Mouse (Mus musculus) forebrain, embryonic 14.5 days (tissue): Measurements from ENCODE around the gene Tesmin. TPM values are rescaled to one million over a fixed set of nuclear protein-coding genes. Genes with fewer than 3 reads are reported as not detected.

Experiments used
- ATAC-seq: fragments of 200-750 bp; cut with Nextera tagmentation; 2 replicates; pipeline ENCODE4 v1.8.0; 2017; ENCODE audit warnings: mild to moderate bottlenecking, moderate library complexity
- DNase-seq: peaks from one replicate; pipeline ENCODE4 v3.0.0-alpha.2; 2015; ENCODE audit warnings: low spot score
- H3K27ac ChIP-seq: fragments of 300-500 bp; sonication (generic); 2 replicates; pipeline ENCODE4 v1.5.1; 2014; ENCODE audit warnings: low read depth, mild to moderate bottlenecking, control low read depth, low read length, moderate library complexity
- H3K27me3 ChIP-seq: fragments of 300-500 bp; sonication (generic); replicated peaks from 2 replicates; pipeline ENCODE4 v1.6.1; 2014; ENCODE audit warnings: low read length, control low read depth, mixed read lengths; ENCODE audit not compliant: control insufficient read depth, insufficient read depth
- H3K36me3 ChIP-seq: fragments of 300-500 bp; sonication (generic); 2 replicates; pipeline ENCODE4 v1.6.1; 2014; ENCODE audit warnings: low read length, control low read depth; ENCODE audit not compliant: control insufficient read depth, insufficient read depth
- H3K4me1 ChIP-seq: fragments of 300-500 bp; sonication (generic); 2 replicates; pipeline ENCODE4 v1.6.1; 2014; ENCODE audit warnings: antibody characterized with exemption, low read length, control low read depth; ENCODE audit not compliant: control insufficient read depth, insufficient read depth
- H3K4me2 ChIP-seq: fragments of 300-500 bp; sonication (generic); 2 replicates; pipeline ENCODE4 v1.6.1; 2014; ENCODE audit warnings: mild to moderate bottlenecking, control low read depth, low read length
- H3K4me3 ChIP-seq: fragments of 300-500 bp; sonication (generic); 2 replicates; pipeline ENCODE4 v1.5.1; 2014; ENCODE audit warnings: low read depth, low read length, control low read depth
- H3K9ac ChIP-seq: fragments of 300-500 bp; sonication (generic); 2 replicates; pipeline ENCODE4 v1.6.1; 2014; ENCODE audit warnings: mild to moderate bottlenecking, low read length, control low read depth, moderate library complexity
- H3K9me3 ChIP-seq: fragments of 300-500 bp; sonication (generic); replicated peaks from 2 replicates; pipeline ENCODE4 v1.6.1; 2016; ENCODE audit warnings: low read length, control low read depth, mixed read lengths; ENCODE audit not compliant: control insufficient read depth
- WGBS: fragments of 180-500 bp; shearing (Covaris S2); extraction: QIAGEN DNeasy Blood & Tissue Kit; methylation state at CpG from one replicate; pipeline ENCODE4 v1.1.7; 2014; 5-methylcytosine and 5-hydroxymethylcytosine counted together
- polyA plus RNA-seq: library from polyadenylated mRNA; unstranded; fragments of >200 nt; fragmentation: Nextera tagmentation; extraction: Ambion mirVana; gene quantifications from 2 replicates; pipeline ENCODE4 v1.2.1, GENCODE M21; 2014

Tesmin gene
- polyA plus RNA-seq, 1 experiment from 2014 or later: 0.42 TPM

DNA sequence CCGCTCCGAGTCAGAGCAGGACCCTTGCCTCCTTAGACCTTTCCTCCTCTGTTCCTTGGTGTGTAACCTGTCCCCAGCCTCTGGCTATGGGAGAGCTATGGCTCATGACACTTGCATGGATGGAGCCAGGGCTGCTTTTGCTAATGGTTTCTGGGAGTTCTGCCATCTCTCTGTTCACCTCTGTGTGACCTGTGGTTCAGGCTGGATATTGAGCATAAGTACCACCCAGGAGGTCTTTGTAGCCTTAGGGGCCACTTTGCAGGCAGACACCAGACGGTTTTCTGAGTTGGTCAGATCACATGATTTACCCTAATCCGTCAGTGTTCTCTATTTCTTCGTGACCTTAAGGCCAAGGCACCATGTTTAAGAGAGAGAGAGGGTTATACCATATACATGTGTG is 32.1 kb upstream of the Tesmin start:
- H3K36me3 ChIP-seq: no peaks in the 10 kb centered on the region
- H3K4me2 ChIP-seq: no peak overlapping the region
- no peaks in the 10 kb centered on the region for H3K4me1 ChIP-seq
- no peak overlapping the region for H3K27ac ChIP-seq
- H3K4me3 ChIP-seq: no peak overlapping the region
- no peaks in the 10 kb centered on the region for H3K27me3 ChIP-seq
- no peak overlapping the region for H3K9ac ChIP-seq
- ATAC-seq (no peak), DNase-seq (no peak)
- H3K9me3 ChIP-seq: no peaks in the 10 kb centered on the region
- WGBS: 73% methylated on average over 5 of the region's 5 CpGs

DNA sequence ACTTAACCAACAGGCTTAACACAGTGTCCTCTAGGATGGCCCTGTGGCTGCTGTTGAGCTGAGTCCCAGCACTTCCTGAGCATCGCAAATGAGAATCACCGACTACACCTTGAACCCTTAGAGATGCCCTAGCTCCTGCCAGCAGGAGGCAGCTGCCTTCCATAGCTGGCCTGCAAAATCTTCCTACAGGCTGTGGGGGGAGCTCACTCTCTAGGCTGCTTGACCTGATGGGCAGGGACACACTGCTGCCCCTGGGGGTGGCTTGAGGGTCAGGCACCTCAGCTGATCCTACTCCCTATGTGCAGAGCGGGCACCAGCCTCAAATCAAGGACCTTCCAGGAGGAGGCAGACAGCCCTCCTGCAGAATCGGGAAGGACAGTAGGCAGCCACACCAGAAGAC is 31.0 kb upstream of the Tesmin start:
- H3K4me2 ChIP-seq: no peak overlapping the region
- 79% methylated on average over 4 of the region's 4 CpGs for WGBS
- no peaks in the 10 kb centered on the region for H3K4me1 ChIP-seq

DNA sequence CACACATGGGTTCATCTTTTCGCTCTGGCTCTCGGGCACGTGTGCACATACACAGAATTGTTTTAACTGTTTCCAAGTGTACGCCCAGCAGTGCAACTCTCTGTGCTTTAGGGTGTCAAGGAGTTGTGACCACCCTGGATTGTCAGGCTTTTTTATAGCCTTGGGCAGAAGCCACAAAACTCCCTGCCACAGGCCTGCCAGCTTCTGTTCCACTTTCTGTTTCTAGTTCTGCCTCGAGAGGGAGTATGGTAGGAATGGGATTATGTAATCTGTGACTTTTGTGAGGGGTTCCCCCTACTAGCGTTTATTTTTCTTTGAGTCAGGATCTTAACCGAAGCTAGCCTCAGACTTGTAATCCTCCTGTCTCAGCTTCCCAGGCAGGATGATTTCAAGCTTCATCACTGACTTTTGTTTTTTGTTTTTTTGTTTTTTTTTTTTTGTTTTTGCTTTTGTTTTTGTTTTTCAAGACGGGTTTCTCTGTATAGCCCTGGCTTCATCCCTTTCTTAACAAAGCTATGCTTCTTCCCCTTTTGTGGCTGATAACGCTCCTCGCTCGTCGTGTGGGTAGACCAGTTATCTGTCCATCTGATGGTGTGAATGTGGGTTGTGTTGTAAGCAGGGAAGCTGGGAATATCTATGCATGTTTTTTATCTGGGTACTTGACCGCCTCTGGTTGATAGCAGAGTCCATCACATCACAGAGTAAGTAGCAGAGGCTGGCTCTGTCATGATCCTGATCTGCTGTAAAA is 28.6 kb upstream of the Tesmin start:
- H3K9me3 ChIP-seq: no peaks in the 10 kb centered on the region
- DNase-seq (no peak), ATAC-seq (no peak)
- H3K27ac ChIP-seq: no peak overlapping the region
- no peak overlapping the region for H3K9ac ChIP-seq
- no peaks in the 10 kb centered on the region for H3K4me1 ChIP-seq
- 86% methylated on average over 13 of the region's 13 CpGs for WGBS
- H3K27me3 ChIP-seq: no peaks in the 10 kb centered on the region
- H3K4me2 ChIP-seq: no peak overlapping the region
- H3K4me3 ChIP-seq: no peak overlapping the region
- no peaks in the 10 kb centered on the region for H3K36me3 ChIP-seq

More for the DNA sequence above, 31.0 kb upstream of the Tesmin start:
- ATAC-seq: no peak
- Histone ChIP-seq H3K36me3 (no peaks in the 10 kb centered on the region), H3K9ac (no peak overlapping the region), H3K4me3 (no peak overlapping the region), H3K9me3 (no peaks in the 10 kb centered on the region), H3K27ac (no peak overlapping the region), H3K27me3 (no peaks in the 10 kb centered on the region)
- DNase-seq: no peak

DNA sequence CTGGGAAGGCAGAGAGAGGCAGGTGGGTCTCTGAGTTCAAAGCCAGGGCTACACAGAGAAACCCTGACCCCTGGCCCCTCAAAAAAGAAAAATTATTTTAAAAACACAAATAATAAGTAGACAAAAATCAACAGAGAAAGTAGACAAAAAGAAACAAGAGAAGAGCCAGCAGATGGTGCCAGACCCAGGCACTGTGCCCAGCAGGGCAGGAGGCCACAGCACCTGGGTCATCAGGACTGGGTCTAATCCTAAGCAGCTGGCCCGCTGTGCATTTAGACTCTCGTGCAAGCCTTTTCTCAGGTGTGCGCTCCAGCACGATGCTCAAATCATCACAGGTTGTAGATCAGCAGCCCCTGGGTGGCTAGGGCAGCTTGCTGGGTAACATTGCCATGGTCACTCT is 25.1 kb upstream of the Tesmin start:
- H3K27me3 ChIP-seq: no peaks in the 10 kb centered on the region
- H3K4me1 ChIP-seq: no peaks in the 10 kb centered on the region
- WGBS: 87% methylated on average over 4 of the region's 4 CpGs
- H3K9ac ChIP-seq: no peak overlapping the region
- no peak overlapping the region for H3K4me3 ChIP-seq
- ATAC-seq (no peak), DNase-seq (no peak)
- no peak overlapping the region for H3K4me2 ChIP-seq
- no peaks in the 10 kb centered on the region for H3K36me3 ChIP-seq
- H3K9me3 ChIP-seq: no peaks in the 10 kb centered on the region
- H3K27ac ChIP-seq: no peak overlapping the region

DNA sequence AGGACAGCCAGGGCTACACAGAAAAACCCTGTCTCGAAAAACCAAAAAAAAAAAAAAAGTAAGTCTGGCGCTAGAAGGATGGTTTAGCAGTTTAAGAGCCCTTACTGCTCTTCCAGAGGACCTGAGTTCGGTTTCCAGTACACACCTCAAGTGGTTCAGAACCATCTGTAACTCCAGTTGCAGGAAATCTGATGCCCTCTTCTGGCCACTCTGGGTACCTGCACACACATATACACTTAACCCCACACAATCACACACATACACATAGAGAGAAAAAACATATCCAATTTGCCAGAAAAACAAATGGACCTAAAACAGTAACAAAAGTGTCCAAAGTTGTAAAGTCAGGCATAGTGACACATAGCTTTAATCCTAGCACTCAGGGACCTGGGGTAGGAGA is 23.6 kb upstream of the Tesmin start:
- no peaks in the 10 kb centered on the region for H3K9me3 ChIP-seq
- 89% methylated on average over 3 of the region's 3 CpGs for WGBS
- no peak overlapping the region for H3K9ac ChIP-seq
- no peaks in the 10 kb centered on the region for H3K36me3 ChIP-seq
- no peaks in the 10 kb centered on the region for H3K4me1 ChIP-seq
- DNase-seq (no peak), ATAC-seq (no peak)
- no peak overlapping the region for H3K4me3 ChIP-seq
- no peaks in the 10 kb centered on the region for H3K27me3 ChIP-seq
- H3K27ac ChIP-seq: no peak overlapping the region
- H3K4me2 ChIP-seq: no peak overlapping the region

DNA sequence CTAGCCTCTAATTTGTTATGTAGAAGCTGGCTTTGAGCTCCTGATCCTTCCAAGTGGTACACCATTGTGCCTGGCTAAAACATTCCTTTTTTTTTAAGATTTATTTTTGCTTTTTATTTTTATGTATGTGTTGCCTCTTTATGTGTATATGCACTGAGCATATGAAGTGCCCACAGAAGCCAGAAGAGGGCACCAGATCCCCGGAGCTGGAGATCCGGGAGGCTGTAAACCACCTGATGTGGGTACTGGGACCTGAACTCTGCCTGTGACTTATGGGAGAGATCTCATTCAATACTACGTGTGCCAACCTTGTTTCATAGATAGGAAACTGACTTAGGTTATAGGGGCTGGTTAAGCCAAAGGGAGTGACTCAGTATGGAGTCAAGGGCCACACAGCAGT is 20.4 kb upstream of the Tesmin start:
- no peaks in the 10 kb centered on the region for H3K36me3 ChIP-seq

DNA sequence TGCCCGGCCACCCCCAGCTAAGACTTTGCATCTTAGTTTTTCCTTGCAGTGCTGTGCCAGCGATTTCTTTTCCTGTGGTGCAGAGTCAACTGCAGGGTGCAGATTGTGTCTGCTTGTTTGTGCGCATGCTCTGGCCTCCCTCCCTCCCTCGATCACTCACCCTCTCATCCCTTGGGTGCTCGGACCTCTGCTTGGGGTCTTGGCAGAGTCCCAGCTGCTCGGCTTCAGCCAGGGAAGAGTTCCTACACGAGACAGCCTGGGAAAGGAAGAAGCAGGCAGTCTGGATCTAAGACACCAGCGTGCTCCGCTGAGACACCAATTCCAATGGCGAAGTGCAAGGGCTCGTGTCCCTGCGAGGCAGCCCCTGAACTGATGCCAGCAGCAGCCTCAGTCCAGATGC is 15.3 kb upstream of the Tesmin start:
- Histone ChIP-seq H3K4me2 (no peak overlapping the region), H3K36me3 (no peaks in the 10 kb centered on the region), H3K9ac (no peak overlapping the region), H3K9me3 (no peaks in the 10 kb centered on the region), H3K27me3 (no peaks in the 10 kb centered on the region), H3K4me3 (no peak overlapping the region), H3K4me1 (no peaks in the 10 kb centered on the region), H3K27ac (no peak overlapping the region)
- WGBS: 77% methylated on average over 12 of the region's 12 CpGs
- no peak for DNase-seq
- no peak for ATAC-seq

More for the DNA sequence above, 20.4 kb upstream of the Tesmin start:
- Histone ChIP-seq H3K4me1 (no peaks in the 10 kb centered on the region), H3K9me3 (no peaks in the 10 kb centered on the region), H3K4me3 (no peak overlapping the region), H3K27me3 (no peaks in the 10 kb centered on the region), H3K27ac (no peak overlapping the region), H3K9ac (no peak overlapping the region), H3K4me2 (no peak overlapping the region)
- ATAC-seq (no peak), DNase-seq (no peak)
- WGBS: 91% methylated on average over 3 of the region's 3 CpGs

DNA sequence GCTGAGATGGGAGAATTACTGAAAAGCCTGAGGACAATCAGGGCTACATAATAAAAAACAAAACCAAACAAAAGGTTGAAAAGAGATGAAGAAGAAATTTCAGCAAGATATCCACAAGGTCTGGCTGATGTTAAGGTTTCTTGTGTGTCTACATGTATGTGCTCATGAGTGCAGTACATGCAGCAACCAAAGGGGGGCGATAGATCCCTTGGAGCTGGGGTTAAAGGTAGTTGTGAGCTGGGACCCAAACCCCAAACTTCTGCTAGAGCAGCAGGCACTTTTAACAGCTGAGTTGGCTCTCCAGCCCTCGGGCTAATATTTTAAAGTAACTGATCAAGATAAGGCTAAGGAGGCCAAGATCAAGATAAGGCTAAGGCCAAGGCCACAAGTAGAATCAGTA is 14.6 kb upstream of the Tesmin start:
- no peak overlapping the region for H3K4me3 ChIP-seq
- no peaks in the 10 kb centered on the region for H3K36me3 ChIP-seq
- no peaks in the 10 kb centered on the region for H3K9me3 ChIP-seq
- no peaks in the 10 kb centered on the region for H3K4me1 ChIP-seq
- ATAC-seq (no peak), DNase-seq (no peak)
- H3K27me3 ChIP-seq: no peaks in the 10 kb centered on the region
- WGBS: 62% methylated on average over 2 of the region's 2 CpGs
- H3K4me2 ChIP-seq: no peak overlapping the region
- H3K9ac ChIP-seq: no peak overlapping the region
- H3K27ac ChIP-seq: no peak overlapping the region

DNA sequence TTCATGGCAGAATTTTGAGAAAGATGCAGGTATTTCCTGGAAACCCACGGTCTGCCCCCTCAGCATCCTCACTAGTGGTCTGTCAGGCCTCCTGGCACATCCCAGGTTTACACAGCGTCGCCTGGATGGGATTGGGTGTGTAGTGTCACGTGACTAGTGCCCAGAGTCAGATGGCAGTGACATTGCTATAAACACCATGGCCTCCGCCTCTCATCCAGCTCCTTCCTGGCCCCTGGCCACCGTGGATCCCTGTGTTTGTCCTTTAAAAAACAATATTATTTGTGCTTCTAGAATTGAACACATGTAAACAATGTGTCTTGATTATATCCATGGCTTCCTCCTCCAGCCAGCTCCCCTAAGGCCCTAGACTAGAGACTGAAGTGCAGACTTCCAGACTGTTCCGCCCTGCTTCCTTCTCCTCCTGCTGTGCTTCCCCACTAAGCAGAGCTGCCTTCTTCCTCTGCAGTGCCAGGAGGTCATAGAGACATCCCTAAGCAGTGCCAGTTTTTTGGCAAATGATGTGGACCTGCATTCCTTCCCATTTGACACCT is 12.6 kb upstream of the Tesmin start:
- Histone ChIP-seq H3K9ac (no peak overlapping the region), H3K36me3 (no peaks in the 10 kb centered on the region), H3K9me3 (no peaks in the 10 kb centered on the region), H3K4me2 (no peak overlapping the region), H3K4me1 (no peaks in the 10 kb centered on the region), H3K27me3 (no peaks in the 10 kb centered on the region), H3K27ac (no peak overlapping the region), H3K4me3 (no peak overlapping the region)
- DNase-seq (no peak), ATAC-seq (no peak)
- WGBS: 65% methylated on average over 7 of the region's 7 CpGs
